Mouse (Mus musculus) cerebellum, adult 2 months (tissue): Measurements from ENCODE around the gene Ptcd2.

Experiments
- CTCF ChIP-seq: fragments of 200-500 bp; IDR thresholded peaks from 2 replicates; pipeline ENCODE4 v1.5.1; 2011; ENCODE audit warnings: low read depth, mild to moderate bottlenecking, control low read depth, low read length, moderate library complexity, borderline replicate concordance; ENCODE audit not compliant: insufficient read depth
- POLR2A ChIP-seq: fragments of 200-500 bp; IDR thresholded peaks from 2 replicates; pipeline ENCODE4 v1.6.1; 2011; ENCODE audit warnings: low read length, control low read depth, borderline replicate concordance; ENCODE audit not compliant: insufficient read depth

DNA sequence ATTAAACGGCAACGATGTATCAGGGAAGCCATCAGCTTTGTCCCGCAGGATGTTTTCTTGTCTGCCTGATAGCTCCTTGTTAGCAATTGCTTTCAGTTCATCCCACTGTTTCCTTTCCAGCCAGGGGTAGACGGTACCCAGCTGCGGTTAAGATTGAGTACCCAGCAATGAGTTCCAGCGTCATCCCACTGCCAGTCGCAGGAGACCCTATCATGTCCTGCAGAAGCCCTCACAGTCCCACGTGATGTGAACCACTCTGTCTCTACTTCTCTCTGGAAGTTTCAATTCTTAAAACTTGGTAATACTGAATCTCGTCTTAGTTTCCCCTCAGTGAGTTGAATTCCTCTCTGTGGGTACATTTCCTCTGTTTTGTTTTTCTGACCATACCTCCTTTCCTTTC, 56.7 kb downstream of the Ptcd2 start:
- TF ChIP-seq CTCF (no peak), POLR2A (no peak)
